Comparison of ENCODE assay signal across 11 mouse cellular contexts in genomic region chr14:21096279-21096678, GRCm38 (mm10).
"Had no signal": no experiment of that assay in that cellular context is flagged by ENCODE, and none has a peak within 500 bp of the region (broad histone marks: within the 10 kb centered on the region; RNA-seq: fewer than 3 reads in every experiment).

No protein-coding gene starts in this region.

- H3K27ac ChIP-seq: limb, embryonic 13.5 days; midbrain, embryonic 10.5 days; neural tube, embryonic 12.5 days had no signal

- H3K9ac ChIP-seq: limb, embryonic 13.5 days; neural tube, embryonic 12.5 days had no signal

- H3K4me3 ChIP-seq: limb, embryonic 13.5 days; midbrain, embryonic 10.5 days; neural tube, embryonic 12.5 days had no signal

- DNase-seq: kidney, adult 18-20 months; left cerebral cortex, postnatal 4 days; lung, adult 2 months; lung, postnatal 4 days; midbrain, embryonic 14.5 days; retina, postnatal 1 day; right cerebral cortex, postnatal 4 days; thymus, postnatal 14 days had no signal

- H3K4me2 ChIP-seq: limb, embryonic 13.5 days; neural tube, embryonic 12.5 days had no signal

- H3K9me3 ChIP-seq: limb, embryonic 13.5 days; midbrain, embryonic 10.5 days; neural tube, embryonic 12.5 days had no signal

- H3K36me3 ChIP-seq: neural tube, embryonic 12.5 days had no signal

- H3K4me1 ChIP-seq: midbrain, embryonic 10.5 days; neural tube, embryonic 12.5 days had no signal

- H3K27me3 ChIP-seq: limb, embryonic 13.5 days; neural tube, embryonic 12.5 days had no signal
